Mouse (Mus musculus) megakaryocyte, embryonic 14.5 days (primary cell): ENCODE results near the gene Fli1.

Source experiments
- FLI1 ChIP-seq: IDR thresholded peaks from 2 replicates; pipeline ENCODE4 v1.6.1; 2012; ENCODE audit warnings: low read length, inconsistent platforms, mixed read lengths
- GATA1 ChIP-seq: IDR thresholded peaks from 3 replicates; pipeline ENCODE4 v1.6.1; 2012; ENCODE audit warnings: mixed read lengths, low read length, inconsistent platforms, borderline replicate concordance

DNA sequence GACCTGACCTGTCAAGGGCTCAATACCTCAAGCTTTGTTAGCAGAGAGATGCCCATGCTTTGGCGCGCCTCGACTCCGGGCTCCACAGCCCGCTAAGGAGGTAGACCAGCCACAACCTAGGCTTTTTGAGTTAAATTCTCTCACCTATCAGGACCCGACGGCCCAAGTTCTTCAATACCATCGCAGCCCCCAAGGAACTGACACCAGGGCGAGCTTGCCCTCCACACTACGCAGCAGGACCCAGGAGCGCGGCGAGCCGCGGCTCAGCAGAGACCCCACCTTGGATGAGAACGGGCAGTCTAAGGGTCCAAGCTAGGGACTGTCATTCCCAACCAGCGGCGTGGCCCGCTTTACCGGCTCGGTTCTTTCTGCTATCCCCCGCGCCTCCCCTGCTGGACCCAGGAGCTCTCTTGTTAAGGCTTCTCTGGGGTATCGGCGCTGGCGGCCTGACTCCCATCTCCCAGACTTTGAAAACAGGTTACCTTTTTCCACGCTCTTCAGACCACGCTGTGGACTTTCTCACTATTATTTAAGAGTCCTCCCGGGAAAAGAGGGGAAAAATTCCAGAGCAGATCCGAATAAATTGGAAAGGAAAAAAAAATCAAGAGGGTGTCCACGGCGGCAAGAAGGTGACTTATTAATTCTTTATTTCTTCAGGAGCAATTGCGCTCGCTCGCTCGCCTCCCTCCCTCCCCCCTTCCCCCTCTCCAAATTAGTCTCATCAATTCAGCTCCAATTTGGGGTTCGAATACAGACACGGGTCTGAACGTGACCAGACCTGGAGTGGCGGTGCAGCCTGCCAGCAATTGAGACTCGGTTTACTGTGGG, at the start of gene Fli1:
- TF ChIP-seq FLI1 = no peak
- TF ChIP-seq GATA1 = no peak
